Mouse (Mus musculus) yolk sac, embryonic 10.5 days (tissue): Measurements from ENCODE around the gene Msto1.
"Not testable (repeated sequence)": the region's sequence is repeated elsewhere in the genome, so short reads cannot be mapped to it uniquely, and the experiment has no call there.

Source experiments
- DNase-seq: peaks from one replicate; pipeline ENCODE4 v3.0.0-alpha.2; 2017; ENCODE audit warnings: low spot score

Gene Msto1

DNA sequence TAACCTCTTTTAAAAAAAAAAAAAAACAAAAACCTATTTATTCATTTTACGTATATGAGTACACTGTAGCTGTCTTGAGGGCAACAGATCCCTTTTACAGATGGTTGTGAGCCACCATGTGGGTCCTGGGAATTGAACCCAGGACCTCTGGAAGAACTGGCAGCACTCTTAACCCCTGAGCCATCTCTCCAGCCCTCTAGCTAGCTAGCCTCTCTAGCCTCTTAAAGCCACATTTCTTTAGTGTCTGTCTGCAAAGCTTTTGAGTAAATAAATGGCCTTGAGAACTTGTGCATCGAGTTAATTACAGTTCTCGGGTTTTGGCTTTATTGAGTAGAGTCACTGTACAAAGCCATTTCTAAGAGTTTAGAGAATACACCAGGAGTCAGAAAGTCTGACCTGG, 9.0 kb downstream of the Msto1 start:
- no peak for DNase-seq

DNA sequence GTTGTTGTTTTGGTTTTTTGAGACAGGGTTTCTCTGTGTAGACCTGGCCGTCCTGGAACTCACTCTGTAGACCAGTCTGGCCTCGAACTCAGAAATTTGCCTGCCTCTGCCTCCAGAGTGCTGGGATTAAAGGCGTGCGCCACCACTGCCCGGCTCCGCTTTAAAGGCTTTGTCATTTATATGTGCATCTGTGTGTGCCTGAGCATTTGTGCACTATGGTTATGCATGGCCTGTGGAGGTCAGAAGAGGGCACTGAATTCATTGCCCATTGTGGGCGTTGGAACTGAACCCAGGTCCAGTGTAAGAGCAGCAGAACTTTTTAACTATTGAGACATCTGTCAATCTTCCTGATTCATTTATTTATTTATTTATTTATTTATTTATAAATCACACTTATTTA, 20.8 kb downstream of the Msto1 start:
- not testable (repeated sequence) for DNase-seq

DNA sequence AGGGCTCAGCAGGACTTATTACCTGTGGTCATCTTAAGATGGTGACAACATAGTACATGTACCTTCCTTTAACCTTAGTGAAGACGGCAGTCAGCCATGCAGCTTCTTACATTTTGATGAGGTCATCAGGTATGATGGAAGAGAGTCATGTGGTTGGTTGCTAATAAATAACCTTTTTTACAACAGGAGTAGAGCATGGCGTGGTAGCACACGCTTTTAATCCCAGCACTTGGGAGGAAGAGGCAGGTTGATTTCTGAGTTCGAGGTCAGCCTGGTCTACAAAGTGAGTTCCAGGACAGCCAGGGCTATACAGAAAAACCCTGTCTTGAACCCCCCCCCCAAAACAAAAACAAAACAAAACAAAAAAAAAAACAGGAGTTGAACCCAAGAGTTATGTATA, 31.3 kb downstream of the Msto1 start:
- DNase-seq: not testable (repeated sequence)

DNA sequence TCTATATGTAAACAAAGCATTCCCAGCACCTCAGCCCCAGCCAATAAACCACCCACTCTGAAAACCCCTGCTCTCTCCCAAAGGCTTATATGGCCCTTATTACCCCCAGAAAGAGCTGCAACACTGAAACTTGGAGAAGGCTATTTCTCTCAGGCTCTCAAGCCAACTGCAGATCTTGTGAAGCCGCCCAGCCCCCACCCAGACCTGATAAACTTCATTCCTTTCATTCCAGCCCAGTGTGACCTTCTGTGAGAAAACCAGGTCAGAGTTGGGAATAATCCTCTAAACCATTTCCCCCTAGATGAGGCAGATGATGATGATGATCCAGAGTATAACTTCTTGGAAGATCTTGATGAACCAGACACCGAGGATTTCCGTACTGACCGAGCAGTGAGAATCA, 45.4 kb downstream of the Msto1 start:
- not testable (repeated sequence) for DNase-seq

DNA sequence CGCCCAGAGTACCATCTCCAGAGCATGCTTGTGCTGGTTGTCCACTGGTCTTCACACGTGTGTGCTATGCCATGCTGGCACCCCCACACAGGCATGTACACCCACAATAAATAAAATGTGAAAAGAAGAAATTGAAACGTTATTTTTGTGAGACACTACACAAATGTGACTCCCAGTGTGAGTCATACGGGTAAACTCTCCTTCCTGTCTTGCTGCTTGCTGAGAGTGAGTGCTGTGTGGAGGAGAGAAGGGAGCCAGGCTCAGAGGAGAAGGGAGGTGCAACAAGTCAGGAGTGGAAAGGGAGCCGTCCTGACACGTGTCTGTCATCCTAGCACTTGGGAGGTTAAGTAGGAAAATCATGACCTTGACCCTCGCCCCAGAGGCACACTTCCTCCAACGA, 46.6 kb downstream of the Msto1 start:
- DNase-seq: not testable (repeated sequence)

DNA sequence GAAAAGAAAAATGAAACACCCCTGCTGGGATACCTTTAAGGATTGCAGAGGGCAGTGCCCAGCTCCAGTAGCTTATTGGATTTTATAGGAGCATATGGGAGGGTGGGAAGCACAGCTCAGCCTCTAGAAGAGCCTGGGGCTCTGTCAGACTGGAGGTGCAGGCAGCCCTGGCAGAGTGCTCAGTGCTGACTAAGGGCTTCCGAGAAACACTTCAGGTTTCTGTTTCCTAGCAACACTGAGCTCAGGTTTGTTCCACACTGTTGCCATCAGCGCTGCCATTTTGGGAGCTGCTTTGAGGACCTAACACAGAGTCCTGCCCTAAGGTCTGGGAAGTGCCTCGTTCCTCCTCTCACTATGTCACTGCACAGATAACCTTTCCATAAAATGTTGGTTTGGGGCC, 47.1 kb downstream of the Msto1 start:
- DNase-seq: not testable (repeated sequence)

DNA sequence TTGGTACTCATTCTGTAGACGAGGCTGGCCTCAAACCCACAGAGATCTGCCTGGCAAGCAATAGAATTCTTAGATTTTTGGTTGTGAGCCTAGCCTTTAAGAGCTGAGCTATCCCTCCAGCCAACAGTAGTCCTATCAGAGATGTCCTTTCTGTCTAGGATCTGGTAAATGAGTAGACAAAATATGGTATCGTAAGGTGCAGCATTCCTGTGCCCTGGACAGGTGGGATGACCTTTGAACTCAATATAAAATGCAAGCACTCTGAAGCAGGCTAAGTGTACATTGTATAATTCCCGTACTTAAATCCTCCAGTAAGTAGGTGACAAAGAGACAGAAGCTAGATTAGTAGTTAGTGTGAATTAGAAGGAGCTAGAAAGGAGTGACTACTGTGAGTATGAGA, 51.7 kb downstream of the Msto1 start:
- peak; percentile 17 for DNase-seq

DNA sequence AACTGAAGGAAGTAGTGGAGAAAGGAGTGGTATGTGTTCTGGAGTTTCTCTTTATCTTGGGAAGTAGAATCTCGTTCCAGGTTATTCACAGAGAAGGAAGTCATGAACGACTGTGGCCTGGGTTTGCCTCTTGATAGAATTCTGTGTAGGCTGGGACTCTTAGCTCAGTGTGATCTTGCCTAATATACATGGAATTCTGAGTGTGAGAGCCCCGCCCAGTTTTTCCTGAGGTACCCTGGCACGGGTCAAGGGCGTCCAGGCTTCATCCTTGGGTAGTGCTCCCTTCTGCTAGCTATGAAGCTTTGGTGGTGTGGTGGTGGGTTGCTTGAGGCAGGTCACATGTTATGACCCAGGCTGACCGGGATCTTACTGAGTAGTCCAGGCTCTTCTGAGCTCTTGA, 58.0 kb downstream of the Msto1 start:
- DNase-seq: no peak
